Mouse (Mus musculus): ENCODE measurements at regions not wholly inside any gene's neighbourhood (a gene's known extent, or its start where the extent isn't known, plus 50 kb on each side); places are given as distances from the start of the nearest gene placed in this dataset.

DNA sequence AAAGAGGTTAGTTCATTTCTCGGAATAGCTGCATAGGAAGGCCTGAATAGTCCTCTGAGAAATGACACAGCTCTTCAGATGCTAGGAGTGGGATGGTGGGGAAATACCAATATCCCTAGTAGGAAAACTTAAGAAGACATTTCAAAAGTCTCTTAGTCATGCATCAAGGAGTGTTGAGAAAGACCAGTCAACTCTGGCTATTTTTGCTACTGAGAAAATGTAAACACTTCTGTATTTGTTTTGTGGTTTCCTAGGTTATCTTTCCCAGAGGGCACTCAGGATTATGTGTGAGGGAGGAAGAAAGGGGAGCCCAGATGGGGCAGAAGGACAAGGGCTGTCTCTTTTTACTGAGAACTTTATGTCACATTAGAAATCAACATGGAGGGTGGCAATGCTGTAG is 367.8 kb upstream of the Thbs1 start:
- DNase-seq = no peak

DNA sequence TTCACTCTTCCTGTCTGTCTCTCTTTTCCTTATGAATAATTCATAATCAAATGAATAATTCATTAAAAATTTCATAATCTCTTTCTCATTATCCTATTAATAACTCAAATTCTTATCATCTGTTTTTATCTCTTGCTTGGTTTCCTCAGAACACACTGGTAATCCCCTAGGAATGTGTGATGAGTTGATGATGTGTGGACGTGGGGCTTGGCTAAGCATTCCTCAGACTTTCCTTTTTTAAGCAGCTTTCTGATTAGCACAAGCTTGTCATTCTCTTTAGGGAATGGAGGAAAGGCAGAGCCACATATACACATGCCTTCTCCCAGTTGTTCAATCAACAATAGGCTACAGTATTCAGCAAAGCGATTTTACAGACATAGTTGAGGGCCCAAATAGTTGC is 365.9 kb upstream of the Thbs1 start:
- no peak for DNase-seq

DNA sequence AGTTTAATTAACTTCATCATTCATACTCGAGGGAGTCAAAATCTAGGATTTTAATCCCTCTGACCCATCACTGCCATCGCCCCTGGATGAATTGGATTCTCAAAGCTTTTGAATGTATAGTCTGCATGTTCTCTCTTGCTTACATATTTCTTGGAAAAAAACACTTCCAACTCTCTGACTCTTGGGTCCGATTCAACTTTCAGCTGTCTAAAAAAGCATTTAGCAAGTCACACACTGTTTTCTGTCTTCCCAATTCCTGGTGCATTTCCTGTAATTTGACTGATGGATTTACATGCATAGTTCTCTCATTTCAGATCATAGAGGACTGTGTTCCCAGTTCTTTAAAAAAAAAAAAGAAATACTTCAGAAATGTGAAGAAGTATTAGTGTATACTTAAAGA is 364.5 kb upstream of the Thbs1 start:
- DNase-seq = no peak

DNA sequence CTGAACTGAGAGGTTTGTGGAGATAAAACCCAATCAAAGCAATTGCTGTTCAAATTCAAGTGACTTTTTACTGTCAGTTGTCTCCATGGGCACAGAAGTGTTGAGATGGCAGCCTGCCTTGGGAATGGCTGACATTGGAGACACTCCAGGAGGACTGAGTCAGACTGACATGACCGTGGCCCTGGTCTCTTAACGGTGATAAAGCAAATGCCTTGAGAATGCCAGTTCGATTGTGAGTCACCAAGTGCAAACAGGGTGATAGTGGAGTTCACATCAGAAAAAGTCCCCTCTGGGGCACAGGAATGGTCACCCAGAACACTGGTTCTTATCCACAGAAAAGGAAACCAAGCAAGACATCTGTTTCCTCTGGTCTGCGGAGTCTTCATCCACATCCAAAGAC is 362.8 kb upstream of the Thbs1 start:
- peak; percentile 40 for DNase-seq

DNA sequence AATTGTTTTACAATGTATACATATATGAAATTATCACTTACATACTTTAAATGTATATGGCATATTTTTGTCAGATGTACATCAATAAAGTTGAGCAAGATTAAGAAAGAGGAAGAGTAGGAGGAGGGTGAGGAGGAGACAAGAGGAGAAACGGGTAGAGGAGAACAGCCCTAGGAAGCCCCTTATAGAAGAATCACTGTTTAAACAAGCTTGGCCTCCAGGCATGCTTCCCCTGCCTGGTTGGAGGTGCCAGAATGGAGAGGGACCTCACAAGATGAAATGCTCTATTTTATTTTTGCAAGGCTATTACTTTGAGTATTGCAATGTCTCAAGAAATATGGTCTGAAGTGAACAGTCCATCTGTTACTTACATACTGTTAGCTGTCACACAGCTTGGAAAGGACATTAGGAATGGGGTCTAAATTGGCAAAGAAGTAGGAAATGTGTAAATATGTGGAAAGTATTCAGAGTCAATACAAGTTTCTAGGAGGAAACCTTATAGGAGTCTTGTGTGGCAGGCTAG is 352.1 kb upstream of the Thbs1 start:
- no peak for DNase-seq

DNA sequence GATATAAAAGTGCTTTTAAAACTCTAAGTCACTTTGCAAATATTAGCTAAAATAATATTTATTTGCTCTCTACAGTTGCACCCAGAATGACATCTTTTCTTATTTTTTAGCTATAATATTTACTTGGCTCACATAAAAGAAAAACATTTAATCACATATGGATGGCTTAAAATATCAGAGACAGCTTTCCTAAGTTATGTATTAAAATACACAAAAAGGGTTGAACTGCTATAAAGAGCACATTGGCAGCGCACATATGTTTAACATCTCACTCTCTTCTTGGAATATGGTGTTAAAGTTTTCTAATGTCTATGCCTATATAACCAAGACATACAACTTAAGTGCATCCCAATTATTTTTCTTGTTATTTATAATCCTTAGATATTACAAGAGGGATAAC is 348.0 kb upstream of the Thbs1 start:
- DNase-seq = no peak

DNA sequence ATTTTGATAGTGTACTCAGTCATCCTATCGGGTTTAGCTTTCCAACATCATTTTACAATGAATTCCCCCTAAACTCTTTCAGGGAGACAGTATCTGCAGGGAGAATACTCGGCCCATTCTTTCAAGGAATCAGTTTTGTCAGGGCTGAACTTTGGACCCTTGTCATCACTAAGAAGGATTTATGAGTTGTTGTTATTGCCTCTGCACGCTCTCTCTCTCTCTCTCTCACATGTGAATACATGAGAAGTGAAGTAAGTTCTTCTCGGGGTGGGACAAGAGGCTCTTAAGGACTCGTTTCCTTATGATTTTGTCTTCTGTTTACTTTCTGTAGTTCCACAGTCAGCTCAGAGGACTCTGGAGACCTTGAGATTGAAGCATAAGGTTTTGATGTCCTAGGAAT is 346.1 kb upstream of the Thbs1 start:
- DNase-seq = no peak

DNA sequence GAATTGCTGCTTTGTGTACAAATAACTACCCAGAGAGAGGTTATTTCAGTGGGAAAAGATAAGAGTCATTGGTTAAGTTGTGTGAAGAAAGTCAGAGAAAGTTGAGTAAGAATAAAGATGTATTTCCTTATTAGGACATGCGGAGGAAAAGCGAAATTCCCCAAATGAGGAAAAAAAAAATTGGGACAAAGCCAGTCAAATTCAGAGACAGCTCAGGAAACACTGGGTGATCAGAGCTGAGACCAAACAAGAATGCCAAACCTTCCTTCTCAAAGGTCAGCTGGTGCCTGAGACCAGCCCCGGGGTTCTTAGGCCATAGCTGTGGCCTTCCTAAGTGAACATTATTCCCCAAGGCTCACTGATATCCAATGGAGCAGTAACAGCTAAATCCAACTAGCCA is 345.2 kb upstream of the Thbs1 start:
- no peak for DNase-seq

DNA sequence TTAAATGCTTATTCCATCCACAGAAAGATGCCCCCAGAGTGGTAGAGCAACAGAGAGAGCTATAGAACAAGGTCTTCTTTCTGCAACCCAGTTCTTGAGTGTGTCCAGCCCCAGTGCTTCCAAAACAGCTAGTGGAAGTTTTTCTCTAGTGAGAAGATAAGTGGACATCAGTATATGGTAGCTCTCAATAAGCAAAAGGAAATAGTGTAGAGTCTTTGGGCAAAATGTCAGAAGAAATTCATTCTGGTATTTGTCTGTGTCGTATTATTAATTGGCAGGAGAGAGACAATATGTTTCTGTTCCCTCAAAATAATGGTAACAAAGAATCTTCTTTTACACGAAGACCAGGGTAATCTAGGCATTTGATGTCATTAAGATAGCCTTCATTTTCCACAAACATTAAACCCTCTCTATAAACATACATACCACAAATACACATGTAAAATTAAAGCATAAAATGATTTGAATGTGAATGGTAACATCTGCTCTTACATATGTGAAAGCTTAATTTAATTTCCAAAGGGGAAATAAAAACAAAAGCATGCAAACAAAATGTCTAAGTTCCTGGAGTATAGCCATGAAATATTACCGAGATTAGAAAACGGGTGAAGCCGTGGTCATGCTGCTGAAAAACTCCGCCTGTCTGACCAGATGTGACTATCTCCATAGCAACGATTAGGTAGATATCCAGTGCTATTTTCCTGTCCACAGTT is 342.1 kb upstream of the Thbs1 start:
- DNase-seq = no peak

DNA sequence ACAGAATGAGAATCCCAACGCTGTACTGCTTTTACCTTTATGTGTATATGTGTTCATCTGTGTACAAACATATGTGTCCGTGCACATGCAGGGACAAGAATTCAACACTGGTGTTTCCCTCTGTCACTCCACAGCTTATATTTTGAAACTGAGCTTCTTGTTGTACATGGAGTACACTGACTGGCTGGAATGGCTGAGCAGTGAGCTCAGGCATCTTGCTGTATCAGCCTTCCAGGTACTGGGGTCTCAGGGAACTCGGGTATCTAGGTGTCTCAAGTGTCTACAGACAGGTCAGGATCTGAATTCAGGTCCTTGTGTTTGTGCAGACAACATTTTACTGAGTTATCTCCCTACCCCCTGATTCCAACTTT is 341.6 kb upstream of the Thbs1 start:
- no peak for DNase-seq

DNA sequence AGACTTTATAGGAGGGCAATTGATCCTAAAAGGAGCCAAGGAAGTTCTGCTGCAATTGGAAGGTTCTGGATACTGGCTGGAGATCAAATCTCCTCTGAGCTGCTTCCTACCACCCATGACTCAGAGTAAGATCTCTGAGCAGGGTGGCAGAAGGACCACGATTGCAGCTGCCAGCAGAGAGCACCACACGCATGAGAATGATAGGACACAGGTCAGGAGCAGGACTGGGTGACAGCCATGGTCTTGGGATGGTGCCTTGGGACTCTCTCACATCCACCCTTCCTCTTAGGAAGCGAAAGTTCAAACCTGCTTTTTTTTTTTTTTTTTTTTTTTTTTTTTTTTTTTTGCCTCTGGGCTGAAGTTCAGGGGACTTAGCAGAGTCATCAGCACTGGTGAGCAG is 331.4 kb upstream of the Thbs1 start:
- DNase-seq = peak; percentile 25

DNA sequence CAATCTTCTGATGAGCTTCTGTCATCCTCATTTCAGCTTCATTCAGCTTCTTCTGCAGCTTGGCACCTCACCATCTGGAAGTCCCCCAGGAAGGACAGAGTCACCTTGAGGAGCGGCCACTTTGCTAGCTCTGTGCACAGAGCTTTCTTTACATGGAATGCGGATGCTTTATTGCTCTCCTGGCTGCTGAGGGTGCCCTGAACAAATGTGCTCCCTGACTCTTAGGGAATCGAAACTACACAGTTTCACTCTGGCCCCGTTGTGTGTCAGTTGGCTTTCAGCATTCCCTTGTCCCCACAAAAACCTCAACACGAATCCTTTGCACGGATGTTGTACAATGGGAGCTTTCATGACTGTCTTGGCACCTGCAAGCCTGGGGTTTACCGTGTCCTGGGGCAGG is 330.9 kb upstream of the Thbs1 start:
- DNase-seq = peak; percentile 13

DNA sequence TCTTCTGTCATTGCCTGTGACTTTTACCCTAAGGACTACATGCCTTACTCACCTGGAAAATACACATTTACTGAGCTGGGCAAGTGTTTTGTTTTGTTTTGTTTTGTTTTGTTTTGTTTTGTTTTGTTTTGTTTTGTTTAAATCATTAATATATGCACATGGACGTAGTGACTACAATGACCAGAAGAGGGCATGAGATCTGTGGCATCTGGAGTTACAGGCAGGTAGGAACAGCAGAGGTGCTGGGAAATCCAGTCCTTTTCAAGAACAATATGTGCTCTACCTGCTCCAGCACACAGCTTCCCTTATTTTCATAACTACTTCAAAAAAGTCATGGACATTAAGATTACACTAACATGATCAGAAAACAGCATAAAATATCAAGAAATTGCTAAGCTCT is 324.4 kb upstream of the Thbs1 start:
- DNase-seq = no peak

DNA sequence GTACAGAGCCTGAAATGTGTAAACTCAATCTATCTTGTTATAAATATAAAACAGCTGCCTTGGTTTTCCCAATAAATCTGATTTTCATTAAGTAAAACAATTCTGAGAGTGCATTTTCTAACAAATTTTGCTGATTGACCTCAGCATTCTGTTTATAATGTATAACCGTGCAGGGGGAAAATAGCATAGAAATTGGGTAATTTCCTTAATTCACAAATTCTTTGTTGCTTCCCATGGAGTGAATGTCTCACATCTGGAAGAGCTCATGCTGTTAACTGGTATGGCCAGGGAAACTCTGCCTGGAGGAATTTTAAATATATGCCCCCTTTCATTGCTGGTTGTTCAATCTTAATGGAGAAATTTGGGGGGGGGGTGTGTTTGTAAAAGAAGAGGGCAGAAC is 317.4 kb upstream of the Thbs1 start:
- DNase-seq = no peak

DNA sequence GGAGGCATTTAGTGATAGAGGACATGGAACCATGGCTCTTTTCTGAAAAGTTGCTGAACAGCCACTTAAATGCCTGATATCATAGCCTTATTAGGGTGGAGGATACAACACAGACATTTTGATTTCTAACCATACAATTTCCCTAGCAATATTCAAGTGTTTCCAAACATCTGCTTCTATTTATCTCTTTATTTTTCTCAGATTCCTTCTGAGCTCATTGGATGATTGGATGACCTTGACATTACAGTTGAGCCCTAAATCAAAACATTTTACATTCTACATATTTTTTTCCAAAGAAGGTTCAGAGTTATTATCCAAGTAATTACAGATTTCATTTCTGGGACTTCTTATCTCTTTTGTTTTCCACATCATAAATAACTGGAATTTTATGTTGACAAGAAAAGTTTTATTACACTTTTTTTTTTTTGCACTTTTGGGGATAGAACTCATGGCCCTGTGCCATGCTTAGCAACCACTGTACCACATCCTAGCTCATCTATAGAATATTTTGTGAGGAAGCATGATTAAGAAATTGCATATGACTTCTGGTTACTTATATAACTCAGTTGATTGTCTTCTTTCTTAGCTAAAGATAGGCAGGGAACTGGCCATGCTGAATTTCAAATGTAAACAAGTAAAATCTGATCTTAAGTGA is 309.6 kb upstream of the Thbs1 start:
- DNase-seq = no peak

DNA sequence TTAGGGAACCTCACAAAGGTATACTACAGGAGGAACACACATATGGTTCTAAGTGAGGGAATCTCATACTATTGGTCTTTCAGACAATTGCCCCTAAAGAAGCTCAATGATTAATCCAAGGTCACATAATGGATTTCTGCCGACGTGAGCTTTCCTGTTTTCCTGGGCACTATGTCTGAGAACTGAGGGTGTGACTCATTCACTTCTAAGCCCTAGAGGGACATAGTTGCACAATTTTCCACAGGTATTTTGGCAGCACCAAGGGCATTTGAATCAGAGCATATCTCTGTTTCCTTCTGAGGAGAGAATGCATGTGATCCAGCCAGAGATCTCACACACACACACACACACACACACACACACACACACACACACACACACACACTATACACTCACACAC is 309.0 kb upstream of the Thbs1 start:
- peak; percentile 33 for DNase-seq

DNA sequence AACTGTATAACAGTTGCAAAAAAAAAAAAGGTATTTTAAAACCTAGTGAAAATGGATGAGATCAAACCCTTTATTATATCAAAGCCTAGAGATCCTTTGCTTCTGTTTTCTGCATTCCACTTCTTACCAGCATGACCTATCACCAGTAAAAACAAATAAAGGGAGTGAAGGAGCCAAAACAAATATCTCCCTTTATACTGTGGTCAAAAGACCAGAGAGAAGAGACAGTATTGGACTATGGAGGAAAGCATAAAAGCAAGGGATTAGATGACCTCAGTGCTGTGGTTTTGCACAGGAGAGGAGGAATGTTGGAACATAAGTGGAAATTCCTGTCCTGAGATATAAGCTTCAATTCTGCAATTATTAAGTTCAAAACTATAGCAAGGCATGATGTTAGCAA is 307.0 kb upstream of the Thbs1 start:
- no peak for DNase-seq

DNA sequence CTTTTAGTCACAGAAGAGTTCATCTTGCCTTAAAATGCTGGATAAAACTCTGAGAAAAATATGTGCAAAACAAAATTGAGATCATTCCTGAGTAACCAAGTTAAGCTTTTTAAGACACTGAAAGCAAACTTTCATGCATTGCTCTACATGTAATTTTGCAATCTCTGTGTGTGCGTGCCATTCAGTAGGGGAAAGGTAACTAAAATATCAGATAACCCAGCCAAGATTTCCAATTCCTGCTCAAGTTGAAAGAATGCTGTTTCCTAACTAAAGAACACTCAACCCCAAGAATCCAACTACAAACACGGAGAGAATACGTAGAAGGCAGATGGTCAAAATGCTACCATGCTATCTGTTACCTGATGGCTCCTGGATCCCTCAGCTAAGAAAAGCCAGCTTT is 304.6 kb upstream of the Thbs1 start:
- DNase-seq = no peak

DNA sequence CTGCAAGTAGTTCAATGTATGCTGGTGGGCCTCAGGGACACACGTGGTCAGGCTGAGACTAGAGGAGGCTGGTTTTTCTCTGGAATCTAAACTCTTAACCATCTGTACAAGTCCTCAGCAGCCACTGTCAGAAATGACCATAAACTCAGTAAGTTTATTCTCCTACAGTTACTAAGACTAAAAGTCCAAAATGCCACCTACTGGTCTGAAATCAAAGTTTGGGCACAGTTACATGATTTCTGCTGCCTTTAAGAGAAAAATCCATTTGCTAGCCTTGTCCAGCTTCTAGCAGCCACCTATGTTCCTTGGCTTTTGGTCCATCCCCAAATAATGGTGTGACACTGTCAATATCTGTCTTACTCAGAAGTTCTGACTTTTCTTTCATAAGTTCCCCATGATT is 300.2 kb upstream of the Thbs1 start:
- no peak for DNase-seq

DNA sequence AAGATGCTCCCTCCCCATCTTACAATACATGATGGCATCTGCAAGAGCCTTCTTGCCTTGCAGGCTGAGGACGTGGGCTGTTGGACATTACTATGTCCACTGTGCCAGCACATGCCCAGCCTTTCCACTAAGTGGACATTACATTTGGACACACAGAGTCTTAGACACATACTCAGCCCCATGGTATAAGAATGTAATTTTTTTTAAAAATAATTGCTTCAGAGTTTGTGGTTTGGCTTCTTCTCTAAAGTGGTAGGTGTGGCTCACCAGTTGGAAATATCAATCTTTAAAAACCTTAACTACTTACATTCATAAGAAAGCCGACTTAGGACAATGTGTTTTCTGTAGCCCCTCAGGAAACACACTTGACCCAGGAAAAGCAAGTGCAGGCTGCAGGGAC is 299.7 kb upstream of the Thbs1 start:
- no peak for DNase-seq

DNA sequence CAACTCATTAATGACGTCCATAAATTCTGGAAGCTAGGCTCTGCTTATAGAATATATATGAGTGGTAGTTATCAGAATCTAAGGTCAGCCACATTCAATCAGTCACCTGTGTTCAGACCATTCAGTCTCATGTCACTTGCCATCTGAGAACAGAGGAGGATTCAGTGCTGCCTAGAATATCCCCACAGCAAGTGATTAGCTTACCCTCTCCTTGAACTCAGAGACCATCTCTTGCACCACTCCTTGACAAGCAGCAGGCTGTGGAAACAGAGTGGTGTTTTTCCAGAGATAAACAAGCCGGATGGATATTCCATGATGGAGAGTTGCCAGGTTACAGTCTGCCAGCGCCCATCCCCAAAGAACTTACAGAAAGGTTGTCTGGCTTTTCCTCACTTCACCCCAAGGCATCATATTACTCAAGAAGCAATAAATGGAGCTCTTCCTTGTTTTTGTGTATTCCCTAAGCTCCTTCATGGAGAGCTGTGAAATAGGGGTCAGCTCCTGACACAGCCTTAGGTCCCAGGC is 291.9 kb upstream of the Thbs1 start:
- DNase-seq = no peak

DNA sequence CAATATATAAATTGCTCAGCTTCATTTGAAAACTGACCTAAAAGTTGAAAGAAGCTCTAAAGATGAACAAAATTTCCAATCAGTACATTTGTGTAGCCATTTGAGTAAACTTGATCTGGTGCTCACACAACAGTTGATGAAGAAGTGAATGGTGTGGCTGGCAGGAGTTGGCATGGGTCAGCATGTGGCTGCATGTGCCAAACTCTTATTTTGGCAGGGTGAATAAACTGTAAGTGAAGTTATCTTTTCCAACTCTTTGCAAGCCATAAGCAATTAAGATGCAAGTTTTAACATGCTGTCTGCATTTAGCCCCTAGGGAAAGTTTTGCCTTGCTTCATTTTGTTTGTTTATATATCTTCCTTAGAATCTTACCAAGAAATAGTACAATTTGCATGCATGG is 291.0 kb upstream of the Thbs1 start:
- DNase-seq = no peak

DNA sequence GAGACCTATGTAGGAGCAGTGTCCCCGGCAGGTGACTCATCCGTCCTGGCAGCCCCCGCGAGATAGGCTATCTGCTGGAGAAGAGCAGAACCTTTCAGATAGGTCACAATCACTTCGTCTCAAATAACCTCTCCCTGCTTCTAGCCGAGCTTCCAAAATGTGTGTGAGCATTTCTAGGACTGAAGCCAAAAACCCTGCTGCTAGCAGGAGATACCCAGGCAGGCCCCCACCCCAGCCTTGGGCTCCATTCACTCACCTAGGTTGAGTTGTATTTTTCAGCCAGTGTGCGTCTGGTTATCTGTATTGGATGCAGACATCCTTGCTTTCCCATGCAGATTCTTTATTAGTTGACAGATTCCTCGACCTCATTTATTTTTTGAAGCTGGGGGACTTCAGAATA is 286.6 kb upstream of the Thbs1 start:
- DNase-seq = no peak

DNA sequence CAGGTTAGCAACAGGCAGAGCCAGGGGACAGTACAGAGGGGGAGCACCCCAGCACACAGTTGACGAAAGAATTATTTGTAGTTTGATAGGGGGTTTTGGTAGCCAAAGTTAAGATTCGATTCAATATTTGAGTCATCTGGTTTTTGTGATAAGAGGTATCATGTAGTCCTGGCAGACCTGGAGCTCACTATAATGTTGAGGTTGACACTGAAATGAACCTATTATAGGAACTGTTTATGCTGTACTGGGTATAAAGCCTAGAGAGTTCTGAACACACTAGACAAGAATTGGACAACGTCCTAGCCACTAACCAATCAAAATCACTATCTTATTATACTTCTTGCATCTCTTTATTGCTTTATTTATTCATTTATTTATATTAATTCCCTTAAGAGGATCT is 284.4 kb upstream of the Thbs1 start:
- DNase-seq = no peak

DNA sequence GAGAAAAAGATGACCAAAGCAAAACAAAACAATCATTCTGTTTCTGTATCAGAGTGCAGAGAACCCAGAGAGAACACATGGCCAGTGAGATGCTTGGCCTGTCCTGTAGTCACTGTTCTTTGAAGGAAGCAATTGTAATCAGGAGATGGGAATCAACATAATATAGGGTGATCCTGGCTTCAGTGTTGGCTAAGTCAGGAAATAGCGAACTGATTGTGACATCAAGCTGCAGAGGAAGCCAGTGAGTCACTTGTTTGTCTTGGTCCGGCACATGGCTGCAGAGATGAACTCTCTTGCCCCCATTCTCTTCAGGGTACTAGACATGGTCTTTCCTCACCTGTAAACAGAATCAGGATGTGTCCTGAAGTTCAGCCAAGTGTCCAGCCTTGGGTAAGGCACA is 273.3 kb upstream of the Thbs1 start:
- peak; percentile 38 for DNase-seq
